Mouse (Mus musculus): ENCODE data around the gene Rpusd2.
A peak's percentile ranks its signal among the peaks of the same experiment; 100 is the strongest.

Rpusd2 gene

GRCm38 (mm10) chr2:119032191-119032590 lies 2.4 kb upstream of the Rpusd2 start:
- DNase-seq: no peak

DNA sequence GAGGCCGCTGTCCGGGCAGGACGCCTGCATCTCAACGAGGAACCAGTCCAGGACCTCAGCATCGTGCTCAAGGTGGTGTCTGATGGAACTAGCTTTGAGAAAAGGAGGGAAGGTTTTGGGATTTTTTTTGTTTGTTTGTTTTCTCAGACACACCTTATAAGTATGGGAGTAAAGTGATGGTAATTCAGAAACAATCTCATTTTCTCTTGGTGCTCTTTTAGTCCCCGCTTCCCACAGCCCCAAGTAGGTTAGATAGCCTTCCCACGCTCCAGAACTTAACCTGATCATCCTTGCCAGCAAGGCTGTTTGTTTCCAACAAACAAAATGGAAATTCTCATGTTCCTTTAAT lies 781 bp downstream of the Rpusd2 start:
- DNase-seq: no peak

DNA sequence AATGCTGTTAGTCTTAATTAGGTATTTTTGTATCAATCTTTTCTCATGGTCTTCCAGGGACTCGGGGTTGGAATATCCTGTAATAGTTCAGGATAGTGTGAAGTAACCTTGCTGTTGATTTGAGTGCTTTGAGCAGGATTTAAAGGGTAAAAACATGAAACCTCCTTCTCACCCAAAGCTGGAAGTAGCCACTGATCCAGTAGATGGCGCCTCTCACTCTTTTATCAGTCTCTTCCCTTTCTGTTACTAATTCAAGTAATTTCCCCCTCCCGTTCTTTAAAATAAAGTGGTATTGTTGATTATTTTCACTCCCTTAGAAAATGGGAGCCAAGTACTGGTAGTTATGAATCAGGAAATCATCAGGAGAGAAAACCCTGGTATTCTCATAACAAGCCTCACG lies 6.3 kb downstream of the Rpusd2 start:
- DNase-seq: peak; percentile 59

- no peak for DNase-seq
Observed at GRCm38 (mm10) chr2:119045163-119045562, 10.6 kb downstream of the Rpusd2 start.

DNA sequence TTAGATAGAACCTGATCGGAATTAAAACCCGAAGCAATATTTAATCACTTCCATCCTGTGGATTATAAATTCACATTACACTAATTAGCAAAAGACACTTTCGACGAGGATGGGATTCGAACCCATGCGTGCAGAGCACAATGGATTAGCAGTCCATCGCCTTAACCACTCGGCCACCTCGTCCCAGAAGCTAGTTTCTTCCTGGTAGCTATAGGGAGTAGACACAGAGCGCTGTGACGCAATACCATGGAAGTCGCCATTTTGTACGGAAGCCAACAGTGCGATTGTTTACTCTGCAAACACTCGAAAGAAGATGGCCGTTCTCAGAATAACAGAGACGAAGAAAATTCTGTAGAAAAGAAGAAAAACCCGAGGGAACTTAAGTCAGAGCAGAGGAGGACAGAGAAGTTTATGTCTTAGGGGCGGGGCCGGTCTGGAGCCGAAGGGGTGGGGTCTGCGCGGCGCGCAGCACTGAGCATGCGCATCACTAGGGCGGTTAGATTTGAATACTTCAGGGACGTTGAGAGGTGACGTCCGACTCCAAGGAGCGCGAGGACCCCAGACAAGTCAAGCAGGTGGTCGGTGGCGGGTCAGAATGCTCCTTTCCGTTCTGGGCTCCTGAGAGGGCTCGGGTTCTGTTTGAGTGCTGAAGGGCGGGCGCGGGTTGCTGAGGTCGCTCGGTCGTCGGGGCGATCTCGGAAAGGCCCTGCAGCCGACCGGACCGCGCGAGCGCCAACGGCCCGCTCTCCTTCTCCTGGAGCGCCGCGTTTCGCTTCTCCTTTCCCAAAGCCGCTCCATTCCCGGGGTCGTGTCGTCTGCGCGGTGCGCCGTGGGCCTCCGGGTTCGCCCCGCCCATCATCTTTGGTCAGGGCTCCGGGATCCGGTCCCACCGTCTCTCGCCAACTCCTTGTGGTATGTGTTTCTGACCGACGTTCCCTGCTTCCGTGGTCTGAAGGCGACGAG lies 12.3 kb downstream of the Rpusd2 start, which contains the start of gene Knl1:
TSS of gene Knl1 (plus strand) at position 471 of the 963 bp plus-strand sequence.
- DNase-seq: peak; percentile 97

DNA sequence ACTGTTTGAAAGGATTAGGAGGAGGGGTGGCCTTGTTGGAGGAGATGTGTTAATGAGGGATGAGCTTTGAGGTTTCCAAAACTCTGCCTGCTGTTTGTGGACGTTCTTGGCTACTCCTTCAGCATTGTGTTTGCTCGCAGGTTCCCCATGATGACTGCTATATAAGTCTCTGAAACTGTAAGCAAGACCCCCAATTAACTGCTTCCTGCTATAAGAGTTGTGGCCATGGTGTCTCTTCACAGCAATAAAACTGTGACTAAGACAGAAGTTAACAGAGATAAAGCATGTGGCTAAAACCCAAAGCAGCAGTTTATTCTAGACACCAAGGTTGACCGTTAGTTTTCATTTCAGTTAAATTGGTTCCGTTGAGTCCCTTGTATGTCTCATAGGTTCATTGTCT lies 13.3 kb downstream of the Rpusd2 start:
- DNase-seq: no peak

DNA sequence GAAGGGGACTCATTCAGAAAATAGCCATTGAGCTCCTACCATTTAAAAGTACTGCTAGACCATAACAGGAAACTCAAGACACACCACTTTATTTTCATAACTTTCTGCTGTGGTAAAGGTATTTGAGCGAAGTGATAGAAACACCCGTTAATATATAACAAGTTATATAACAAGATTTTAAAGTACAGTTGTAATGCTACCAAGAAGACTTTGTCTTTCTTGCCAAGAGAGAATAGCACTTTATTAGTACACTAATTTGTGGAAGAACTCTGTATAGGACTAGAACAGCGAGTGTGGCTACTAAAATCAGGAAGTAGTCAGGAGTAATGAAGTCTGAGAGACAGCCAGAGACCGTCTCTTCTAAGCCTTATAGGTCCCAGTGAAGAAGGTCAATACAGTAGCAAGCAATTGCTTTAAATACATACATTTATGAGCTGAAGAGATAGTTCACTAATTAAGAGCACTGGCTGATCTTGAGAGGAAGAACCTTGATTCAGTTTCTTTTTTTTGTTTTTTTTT lies 15.6 kb downstream of the Rpusd2 start:
- DNase-seq: no peak

DNA sequence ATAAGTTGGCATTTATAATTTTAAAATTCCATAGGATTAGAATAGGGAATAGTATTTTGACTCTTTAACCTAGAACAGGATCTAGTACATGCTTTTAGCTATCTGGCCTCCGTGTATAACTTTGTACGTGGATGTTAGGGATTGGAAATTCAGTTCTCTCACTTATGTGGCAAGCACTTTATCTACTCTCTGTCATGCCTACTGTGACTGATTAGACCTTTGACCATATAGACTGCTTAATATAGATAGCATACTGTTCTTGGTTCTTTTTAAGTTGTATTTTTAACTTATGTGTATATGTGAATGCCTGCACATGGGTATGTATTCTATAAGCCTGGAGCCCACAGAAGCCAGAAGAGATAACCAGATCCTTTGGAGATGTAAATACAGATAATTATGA lies 25.5 kb downstream of the Rpusd2 start:
- DNase-seq: no peak

DNA sequence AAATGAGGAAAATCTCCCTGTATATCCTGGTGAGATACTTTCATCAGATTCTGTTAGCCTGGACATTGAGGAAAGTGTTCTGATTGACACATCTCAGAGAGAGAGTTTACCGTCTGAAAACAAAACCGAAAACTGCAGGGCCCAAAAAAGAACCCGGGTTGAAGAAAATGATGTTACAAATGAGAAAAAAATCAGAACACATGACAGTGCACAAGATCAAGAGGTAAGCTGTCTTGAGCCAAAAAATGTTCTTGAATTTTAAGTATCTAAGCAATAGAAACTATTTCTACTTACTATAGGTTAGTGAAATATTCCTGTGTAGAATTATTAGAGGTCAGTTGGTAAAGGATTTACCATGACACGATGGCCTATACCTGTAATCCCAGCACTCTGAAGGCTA lies 37.8 kb downstream of the Rpusd2 start:
- no peak for DNase-seq

DNA sequence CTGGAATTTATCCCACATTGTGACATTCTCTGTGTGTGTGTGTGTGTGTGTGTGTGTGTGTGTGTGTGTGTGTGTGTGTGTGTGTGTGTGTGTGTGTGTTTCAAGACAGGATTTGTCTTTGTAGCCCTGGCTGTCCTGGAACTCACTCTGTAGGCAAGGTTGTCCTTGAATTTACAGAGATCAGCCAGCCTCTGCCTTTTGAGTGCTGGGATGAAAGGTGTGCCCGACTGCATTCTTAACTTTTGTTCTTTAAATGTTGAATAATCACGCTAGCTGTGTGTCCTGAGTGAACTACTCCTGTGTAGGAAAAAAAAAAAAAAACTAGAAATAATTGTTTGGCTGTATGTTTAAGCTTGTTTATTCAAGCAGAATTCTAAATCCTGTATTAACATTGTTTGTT lies 51.6 kb downstream of the Rpusd2 start:
- no peak for DNase-seq
